Mouse (Mus musculus): ENCODE results near the gene Pum1. TPM values are rescaled to one million over a fixed set of nuclear protein-coding genes. Genes with fewer than 3 reads are reported as not detected.
A peak's percentile ranks its signal among the peaks of the same experiment; 100 is the strongest.

Gene Pum1
- polyA plus RNA-seq, 1 experiment from 2014 or later, result 86.3 TPM

- Histone ChIP-seq H3K27me3 (peaks cover 12% of the 10 kb centered on the region), H3K4me1 (replicated peaks) (peaks cover 87% of the 10 kb centered on the region), H3K36me3 (no peaks in the 10 kb centered on the region), H3K4me3 (no peak overlapping the region), H3K9ac (peak overlapping the region; percentile 45; the same call in 1 of the 2 replicates), H3K4me2 (peak overlapping the region; percentile 22; the same call in 1 of the 2 replicates), H3K27ac (replicated peaks) (peak overlapping the region; percentile 46), H3K9me3 (no peaks in the 10 kb centered on the region)
- 48% methylated on average over 15 of the region's 15 CpGs for WGBS
- ATAC-seq (ENCODE audit: low read depth), result no peak
These were observed 134.3 kb downstream of the Pum1 start for GRCm38 (mm10) chr4:130797201-130798051.

- H3K9me3 ChIP-seq, result no peaks in the 10 kb centered on the region
- H3K9ac ChIP-seq, result peak overlapping the region; percentile 46; the same call in 1 of the 2 replicates
- no peak overlapping the region for H3K4me2 ChIP-seq
- H3K27ac ChIP-seq (replicated peaks), result peak overlapping the region; percentile 68
- no peaks in the 10 kb centered on the region for H3K36me3 ChIP-seq
- no peak for ATAC-seq (ENCODE audit: low read depth)
- H3K4me3 ChIP-seq, result no peak overlapping the region
- 71% methylated on average over 1 of the region's 1 CpGs for WGBS
- H3K27me3 ChIP-seq, result peaks cover 12% of the 10 kb centered on the region
- H3K4me1 ChIP-seq (replicated peaks), result peaks cover 92% of the 10 kb centered on the region
These were observed 135.3 kb downstream of the Pum1 start for GRCm38 (mm10) chr4:130798416-130798815.

GRCm38 (mm10) chr4:130799118-130799517 lies 136.0 kb downstream of the Pum1 start:
- H3K9ac ChIP-seq, result peak overlapping the region; percentile 46; the same call in 1 of the 2 replicates
- peak overlapping the region; percentile 68 for H3K27ac ChIP-seq (replicated peaks)
- peaks cover 94% of the 10 kb centered on the region for H3K4me1 ChIP-seq (replicated peaks)
- no peak overlapping the region for H3K4me3 ChIP-seq
- H3K4me2 ChIP-seq, result no peak overlapping the region
- H3K9me3 ChIP-seq, result no peaks in the 10 kb centered on the region
- ATAC-seq (ENCODE audit: low read depth), result peak; percentile 20
- H3K27me3 ChIP-seq, result peaks cover 10% of the 10 kb centered on the region
- H3K36me3 ChIP-seq, result no peaks in the 10 kb centered on the region
- 36% methylated on average over 4 of the region's 4 CpGs for WGBS

- peak overlapping the region; percentile 46; the same call in 1 of the 2 replicates for H3K9ac ChIP-seq
- ATAC-seq (ENCODE audit: low read depth), result no peak
- no peaks in the 10 kb centered on the region for H3K9me3 ChIP-seq
- no peak overlapping the region for H3K4me2 ChIP-seq
- H3K27ac ChIP-seq (replicated peaks), result peak overlapping the region; percentile 68
- peaks cover 94% of the 10 kb centered on the region for H3K4me1 ChIP-seq (replicated peaks)
- no peak overlapping the region for H3K4me3 ChIP-seq
- peaks cover 6% of the 10 kb centered on the region for H3K27me3 ChIP-seq
- H3K36me3 ChIP-seq, result no peaks in the 10 kb centered on the region
- 72% methylated on average over 5 of the region's 5 CpGs for WGBS
These were observed 136.5 kb downstream of the Pum1 start for GRCm38 (mm10) chr4:130799582-130799981.

- 86% methylated on average over 6 of the region's 6 CpGs for WGBS
- H3K4me2 ChIP-seq, result no peak overlapping the region
- no peak overlapping the region for H3K27ac ChIP-seq (replicated peaks)
- peaks cover 94% of the 10 kb centered on the region for H3K4me1 ChIP-seq (replicated peaks)
- H3K27me3 ChIP-seq, result no peaks in the 10 kb centered on the region; the same call in 1 of the 2 replicates
- H3K9me3 ChIP-seq, result no peaks in the 10 kb centered on the region
- H3K4me3 ChIP-seq, result no peak overlapping the region
- ATAC-seq (ENCODE audit: low read depth), result no peak
- H3K9ac ChIP-seq, result no peak overlapping the region
- no peaks in the 10 kb centered on the region for H3K36me3 ChIP-seq
These were observed 137.0 kb downstream of the Pum1 start for GRCm38 (mm10) chr4:130800147-130800546.

- Histone ChIP-seq H3K27me3 (no peaks in the 10 kb centered on the region), H3K4me1 (replicated peaks) (peaks cover 96% of the 10 kb centered on the region)
These were observed 138.1 kb downstream of the Pum1 start for GRCm38 (mm10) chr4:130801198-130801597.

GRCm38 (mm10) chr4:130801624-130802329 lies 138.7 kb downstream of the Pum1 start:
- H3K4me1 ChIP-seq (replicated peaks), result peaks cover 92% of the 10 kb centered on the region
- H3K9ac ChIP-seq, result 0 out of 2 replicates have a peak overlapping the region, but pooled peaks have one; percentile 12
- H3K9me3 ChIP-seq, result no peaks in the 10 kb centered on the region
- H3K4me2 ChIP-seq, result 0 out of 2 replicates have a peak overlapping the region, but pooled peaks have one; percentile 21
- H3K27me3 ChIP-seq, result no peaks in the 10 kb centered on the region
- H3K27ac ChIP-seq (replicated peaks), result peak overlapping the region; percentile 56
- H3K36me3 ChIP-seq, result no peaks in the 10 kb centered on the region
- ATAC-seq (ENCODE audit: low read depth), result no peak
- H3K4me3 ChIP-seq, result no peak overlapping the region
- WGBS, result 56% methylated on average over 10 of the region's 10 CpGs

More at GRCm38 (mm10) chr4:130801198-130801597, 138.1 kb downstream of the Pum1 start:
- H3K4me3 ChIP-seq, result no peak overlapping the region
- ATAC-seq (ENCODE audit: low read depth), result no peak
- H3K9ac ChIP-seq, result no peak overlapping the region
- H3K27ac ChIP-seq (replicated peaks), result peak overlapping the region; percentile 56; the same call in 1 of the 2 replicates
- H3K9me3 ChIP-seq, result no peaks in the 10 kb centered on the region
- no peak overlapping the region for H3K4me2 ChIP-seq
- WGBS, result 95% methylated on average over 5 of the region's 5 CpGs
- H3K36me3 ChIP-seq, result no peaks in the 10 kb centered on the region

- Histone ChIP-seq H3K27me3 (no peaks in the 10 kb centered on the region), H3K27ac (replicated peaks) (peak overlapping the region; percentile 54; the same call in 1 of the 2 replicates), H3K36me3 (no peaks in the 10 kb centered on the region), H3K4me3 (no peak overlapping the region), H3K4me1 (replicated peaks) (peaks cover 80% of the 10 kb centered on the region), H3K9me3 (no peaks in the 10 kb centered on the region), H3K9ac (no peak overlapping the region), H3K4me2 (no peak overlapping the region)
- ATAC-seq (ENCODE audit: low read depth), result no peak
- 74% methylated on average over 2 of the region's 2 CpGs for WGBS
These were observed 140.5 kb downstream of the Pum1 start for GRCm38 (mm10) chr4:130803591-130803990.

GRCm38 (mm10) chr4:130804292-130804691 lies 141.2 kb downstream of the Pum1 start:
- ATAC-seq (ENCODE audit: low read depth), result no peak
- Histone ChIP-seq H3K27ac (replicated peaks) (peak overlapping the region; percentile 87; the same call in 1 of the 2 replicates), H3K27me3 (no peaks in the 10 kb centered on the region), H3K4me2 (no peak overlapping the region), H3K36me3 (no peaks in the 10 kb centered on the region), H3K4me3 (no peak overlapping the region), H3K9ac (no peak overlapping the region), H3K4me1 (replicated peaks) (peaks cover 80% of the 10 kb centered on the region), H3K9me3 (no peaks in the 10 kb centered on the region)
- 48% methylated on average over 2 of the region's 2 CpGs for WGBS

GRCm38 (mm10) chr4:130804771-130805361 lies 141.7 kb downstream of the Pum1 start:
- peak; percentile 66 for ATAC-seq (ENCODE audit: low read depth)
- Histone ChIP-seq H3K9ac (peak overlapping the region; percentile 17), H3K4me2 (no peak overlapping the region), H3K4me1 (replicated peaks) (peaks cover 80% of the 10 kb centered on the region), H3K27ac (replicated peaks) (peak overlapping the region; percentile 87), H3K9me3 (no peaks in the 10 kb centered on the region), H3K4me3 (no peak overlapping the region), H3K27me3 (no peaks in the 10 kb centered on the region), H3K36me3 (no peaks in the 10 kb centered on the region)
- 28% methylated on average over 7 of the region's 7 CpGs for WGBS

- H3K9me3 ChIP-seq, result no peaks in the 10 kb centered on the region
- H3K27me3 ChIP-seq, result no peaks in the 10 kb centered on the region
- no peak overlapping the region for H3K4me2 ChIP-seq
- no peaks in the 10 kb centered on the region for H3K36me3 ChIP-seq
- WGBS, result 66% methylated on average over 7 of the region's 7 CpGs
- peak overlapping the region; percentile 87 for H3K27ac ChIP-seq (replicated peaks)
- H3K4me1 ChIP-seq (replicated peaks), result peaks cover 78% of the 10 kb centered on the region
- no peak overlapping the region for H3K9ac ChIP-seq
- no peak for ATAC-seq (ENCODE audit: low read depth)
- H3K4me3 ChIP-seq, result no peak overlapping the region
These were observed 142.6 kb downstream of the Pum1 start for GRCm38 (mm10) chr4:130805746-130806145.
